Comparison of ENCODE assay signal across 14 mouse cellular contexts in genomic region chr4:137917591-137917990, GRCm38 (mm10). TPM values are rescaled to one million over a fixed set of nuclear protein-coding genes. Genes with fewer than 3 reads are reported as not detected.
DNase-seq lines count a peak whose midpoint lies in the region; ATAC-seq lines count a peak whose summit lies in the region.
"Had no signal": no experiment of that assay in that cellular context is flagged by ENCODE, and none has a peak within 500 bp of the region (broad histone marks: within the 10 kb centered on the region; RNA-seq: fewer than 3 reads in every experiment).

No protein-coding gene starts in this region.

- 60% methylated on average over 6 of the region's 6 CpGs for WGBS in kidney, embryonic 14.5 days
- 66% methylated on average over 6 of the region's 6 CpGs for WGBS in embryonic facial prominence, embryonic 10.5 days
- WGBS in limb, embryonic 10.5 days = 70% methylated on average over 6 of the region's 6 CpGs

- no peak overlapping the region for H3K4me3 ChIP-seq in kidney, embryonic 14.5 days (ENCODE audit: low read length)
- no peak overlapping the region for H3K4me3 ChIP-seq in embryonic facial prominence, embryonic 10.5 days
- H3K4me3 ChIP-seq in limb, embryonic 10.5 days = no peak overlapping the region
- H3K4me3 ChIP-seq: erythroblast, embryonic 14.5 days had no signal

- H3K4me2 ChIP-seq in kidney, embryonic 14.5 days (replicated peaks; ENCODE audit: low read depth, low read length) = no peak overlapping the region
- H3K4me2 ChIP-seq: liver, embryonic 11.5 days had no signal

- peak; percentile 51 to 52 for DNase-seq in cerebellum, postnatal 10 days
- no peak for DNase-seq in cerebellum, adult 9-11 months
- DNase-seq in kidney, adult 18-20 months = no peak
- DNase-seq in embryonic facial prominence, embryonic 10.5 days (ENCODE audit: low spot score) = peak; percentile 45
- no peak for DNase-seq in limb, embryonic 10.5 days (ENCODE audit: low spot score)
- no peak for DNase-seq in urinary bladder, postnatal 4 days (ENCODE audit: low spot score in 2 of 2)
- DNase-seq in testis, postnatal 10 days (ENCODE audit: low spot score) = no peak
- DNase-seq: adrenal gland, adult 8-10 months; cerebellum, adult 11 months; heart, postnatal 10 days; spleen, adult 18-20 months had no signal

- peak overlapping the region; percentile 26; the same call in 1 of the 2 replicates for H3K27ac ChIP-seq in kidney, embryonic 14.5 days (ENCODE audit: low read depth, low read length)
- peak overlapping the region; percentile 70 for H3K27ac ChIP-seq in embryonic facial prominence, embryonic 10.5 days (replicated peaks)
- H3K27ac ChIP-seq in limb, embryonic 10.5 days = peak overlapping the region; percentile 84

- no peak for ATAC-seq in kidney, embryonic 14.5 days (ENCODE audit: low FRiP score, low TSS enrichment)

- H3K4me1 ChIP-seq in kidney, embryonic 14.5 days (ENCODE audit: control insufficient read depth, insufficient read depth, low read length) = peaks cover 59% of the 10 kb centered on the region
- peaks cover 76% of the 10 kb centered on the region for H3K4me1 ChIP-seq in embryonic facial prominence, embryonic 10.5 days
- H3K4me1 ChIP-seq in limb, embryonic 10.5 days = peaks cover 76% of the 10 kb centered on the region

- no peak overlapping the region for H3K9ac ChIP-seq in kidney, embryonic 14.5 days (ENCODE audit: low read depth, low read length)

- H3K9me3 ChIP-seq in kidney, embryonic 14.5 days (ENCODE audit: control insufficient read depth, low read length) = no peaks in the 10 kb centered on the region
- no peaks in the 10 kb centered on the region for H3K9me3 ChIP-seq in embryonic facial prominence, embryonic 10.5 days
- no peaks in the 10 kb centered on the region for H3K9me3 ChIP-seq in limb, embryonic 10.5 days (replicated peaks)

- no peaks in the 10 kb centered on the region for H3K36me3 ChIP-seq in kidney, embryonic 14.5 days (ENCODE audit: control insufficient read depth, insufficient read depth, low read length)
- H3K36me3 ChIP-seq in embryonic facial prominence, embryonic 10.5 days (replicated peaks) = peaks cover 20% of the 10 kb centered on the region
- H3K36me3 ChIP-seq in limb, embryonic 10.5 days = peaks cover 6% of the 10 kb centered on the region

- no peaks in the 10 kb centered on the region for H3K27me3 ChIP-seq in kidney, embryonic 14.5 days (ENCODE audit: control insufficient read depth, insufficient read depth, low read length)
- H3K27me3 ChIP-seq in embryonic facial prominence, embryonic 10.5 days (replicated peaks; ENCODE audit: low read depth, poor library complexity, severe bottlenecking) = peaks cover 12% of the 10 kb centered on the region; the same call in 1 of the 2 replicates
- H3K27me3 ChIP-seq in limb, embryonic 10.5 days (ENCODE audit: low read depth, poor library complexity, severe bottlenecking) = 0 out of 2 replicates have a peak, but pooled peaks cover 8% of the 10 kb centered on the region

RNA-seq across cellular contexts. Expression of gene Ece1, which starts 55.6 kb away (rescaled TPM):
- polyA plus RNA-seq in kidney, embryonic 14.5 days (2014; fragmentation: Nextera tagmentation; extraction: Ambion mirVana) = 35.0 and 69.0 TPM in 2 replicates
- polyA plus RNA-seq in embryonic facial prominence, embryonic 10.5 days (2016; fragmentation: Nextera tagmentation; extraction: Ambion mirVana) = 46.6 and 54.5 TPM in 2 replicates
- 41.1 and 41.4 TPM in 2 replicates for polyA plus RNA-seq in limb, embryonic 10.5 days (2016; fragmentation: Nextera tagmentation; extraction: Ambion mirVana)

Comparison
In these comparisons a context has a peak if more than half of its experiments do, and no peak if none do; other contexts are left out.
1. DNase-seq: peak in cerebellum, postnatal 10 days (2 of 2) and embryonic facial prominence, embryonic 10.5 days (single experiment); none in cerebellum, adult 9-11 months (single experiment), kidney, adult 18-20 months (single experiment), limb, embryonic 10.5 days (single experiment), urinary bladder, postnatal 4 days (0 of 2) and testis, postnatal 10 days (single experiment).
2. H3K27ac ChIP-seq: peak in every context shown above with its lines; median percentile 84 in limb, embryonic 10.5 days; 70 in embryonic facial prominence, embryonic 10.5 days; 26 in kidney, embryonic 14.5 days.